Mouse (Mus musculus) T-helper 1 cell (primary cell): ENCODE data around the gene Mettl25.

Source experiments
- in situ Hi-C: fragments of 300-600 bp; cut with MboI, MseI; formaldehyde crosslinking; loops from one replicate; pipeline ENCODE4 v1.15.1; 2025; ENCODE audit warnings: high pct_unique_total_duplicates

The Mettl25 gene

DNA sequence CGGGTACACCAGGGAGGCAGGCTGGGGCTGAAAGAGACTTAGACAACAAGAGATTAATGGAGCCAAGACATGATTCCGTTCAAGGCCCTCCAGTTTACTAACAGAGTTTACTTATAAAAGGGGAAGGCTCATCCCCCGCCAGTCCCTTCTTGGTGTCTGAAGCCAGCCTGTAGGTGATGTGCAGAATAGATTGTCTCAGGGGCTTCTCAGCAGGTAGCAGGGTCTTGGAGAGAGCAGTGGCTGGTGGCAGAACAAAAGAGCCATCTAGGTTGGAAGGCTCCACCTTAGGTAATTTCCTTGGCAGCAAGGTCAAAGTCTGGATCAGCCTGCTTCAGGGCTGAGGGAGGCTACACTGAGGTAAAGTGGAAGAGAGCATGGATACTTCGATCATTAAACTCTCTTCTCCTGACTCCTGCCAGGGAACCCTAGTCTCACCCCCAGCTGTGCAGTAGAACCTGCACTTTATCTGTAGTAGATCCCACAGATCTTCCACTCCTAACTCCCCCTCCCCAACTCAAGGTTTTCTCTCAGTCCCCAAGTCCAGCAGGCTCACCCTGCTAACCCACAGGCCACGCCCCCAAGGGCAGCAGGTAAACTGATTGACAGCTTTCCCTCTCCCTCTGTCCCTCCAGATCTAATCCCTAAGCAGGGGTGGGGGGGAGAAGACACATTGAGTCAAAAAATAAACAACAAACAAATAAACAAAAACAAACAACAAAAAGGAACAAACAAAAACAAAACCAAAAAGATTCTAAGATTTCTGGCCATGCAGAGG is 87.2 kb downstream of the Mettl25 start:
- in situ Hi-C loops: no loop called here

DNA sequence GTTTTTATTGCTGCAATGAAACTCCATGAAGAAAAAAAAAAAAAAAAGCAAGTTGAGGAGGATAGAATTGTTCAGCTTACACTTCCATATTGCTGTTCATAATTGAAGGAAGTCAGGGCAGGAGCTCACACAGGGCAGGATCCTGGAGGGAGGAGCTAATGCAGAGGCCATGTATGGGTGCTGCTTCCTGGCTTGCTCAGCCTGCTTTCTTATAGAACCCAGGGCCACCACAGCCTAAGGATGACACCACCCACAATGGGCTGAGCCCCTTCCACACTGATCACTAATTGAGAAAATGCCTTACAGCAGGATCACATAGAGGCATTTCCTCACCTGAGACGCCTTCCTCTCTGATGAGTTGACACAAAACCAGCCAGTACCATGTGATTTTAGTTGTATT is 95.2 kb downstream of the Mettl25 start:
- in situ Hi-C loops: no loop called here

- in situ Hi-C loops: no loop called here
Measured at GRCm38 (mm10) chr10:105741736-105742135, 99.4 kb downstream of the Mettl25 start.

DNA sequence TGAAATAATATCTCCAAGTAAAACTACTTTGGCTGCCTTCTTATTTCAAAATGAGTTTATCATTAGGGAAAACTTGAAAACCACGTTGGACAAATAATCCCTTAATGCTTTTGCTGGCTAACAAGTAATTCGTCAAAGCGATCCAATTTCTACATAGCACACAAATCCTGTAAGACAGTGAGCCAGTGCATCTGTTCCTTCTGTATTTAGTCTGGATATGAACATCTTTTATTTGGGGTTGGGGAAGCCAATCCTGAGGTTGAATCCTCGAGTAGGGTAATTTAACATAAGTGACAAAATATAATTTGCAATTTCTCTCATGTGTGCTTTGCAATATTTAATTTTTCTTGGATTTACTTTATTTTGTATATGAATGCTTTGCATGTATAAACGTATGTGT is 102.2 kb downstream of the Mettl25 start:
- in situ Hi-C loops: no loop called here

DNA sequence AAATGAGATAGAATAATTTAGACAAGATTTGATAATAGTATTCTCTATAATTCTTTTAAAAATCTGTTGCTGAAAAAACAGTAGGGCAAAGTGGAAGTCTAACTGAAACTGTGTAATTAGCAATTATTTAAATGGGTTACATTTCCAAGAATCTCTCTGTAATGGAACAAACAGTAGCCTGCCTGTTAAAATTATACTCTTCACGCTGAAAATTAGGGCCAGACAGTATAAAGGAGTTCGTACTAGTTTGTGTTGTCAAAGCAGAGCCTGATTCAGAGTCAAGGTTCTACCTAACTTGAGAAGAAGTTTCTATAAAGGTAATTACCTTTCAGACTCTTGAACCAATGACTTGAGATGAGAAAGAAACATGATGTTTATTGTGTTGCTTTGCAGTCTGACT is 113.4 kb downstream of the Mettl25 start:
- in situ Hi-C loops: no loop called here

DNA sequence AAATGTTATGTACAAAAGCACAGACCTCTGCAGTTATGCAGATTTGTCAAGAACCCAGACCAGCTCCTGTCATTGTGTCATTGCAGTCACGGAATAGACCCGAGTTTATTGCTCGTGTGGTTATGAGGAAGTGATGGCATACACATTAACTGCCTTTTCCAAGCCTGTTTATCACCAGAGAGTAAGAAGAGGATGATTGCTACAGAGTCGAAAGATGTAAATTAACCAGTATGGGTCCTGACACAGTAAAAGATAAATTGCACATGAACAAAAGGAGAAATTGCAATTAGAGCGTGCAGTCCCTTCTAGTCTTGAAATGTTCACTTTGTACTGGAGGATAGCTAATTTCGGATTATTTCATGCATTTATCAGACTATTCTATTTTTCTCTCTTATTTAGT is 113.8 kb downstream of the Mettl25 start:
- in situ Hi-C loops: no loop called here

DNA sequence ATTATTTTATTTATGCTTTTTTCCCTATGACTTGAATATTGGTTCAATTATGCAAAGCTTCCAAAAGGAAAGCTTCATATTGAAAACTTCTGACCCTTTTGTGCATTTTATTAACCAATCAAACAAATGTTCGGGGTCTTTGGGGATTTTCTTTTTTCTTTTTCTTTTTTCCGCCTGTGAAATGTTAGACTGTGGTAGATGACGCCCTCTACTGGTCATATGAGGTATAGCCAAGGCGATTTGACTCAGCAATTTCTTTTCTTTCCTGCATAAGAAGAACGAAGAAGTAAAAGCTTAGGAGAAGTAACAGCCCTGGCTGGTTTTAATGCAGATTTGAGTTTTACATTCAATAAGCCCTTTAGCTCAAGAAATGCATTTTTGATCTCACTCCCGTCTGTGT is 126.3 kb downstream of the Mettl25 start:
- in situ Hi-C loops: no loop called here

- in situ Hi-C loops: no loop called here
Measured at GRCm38 (mm10) chr10:105714366-105714765, 126.8 kb downstream of the Mettl25 start.

DNA sequence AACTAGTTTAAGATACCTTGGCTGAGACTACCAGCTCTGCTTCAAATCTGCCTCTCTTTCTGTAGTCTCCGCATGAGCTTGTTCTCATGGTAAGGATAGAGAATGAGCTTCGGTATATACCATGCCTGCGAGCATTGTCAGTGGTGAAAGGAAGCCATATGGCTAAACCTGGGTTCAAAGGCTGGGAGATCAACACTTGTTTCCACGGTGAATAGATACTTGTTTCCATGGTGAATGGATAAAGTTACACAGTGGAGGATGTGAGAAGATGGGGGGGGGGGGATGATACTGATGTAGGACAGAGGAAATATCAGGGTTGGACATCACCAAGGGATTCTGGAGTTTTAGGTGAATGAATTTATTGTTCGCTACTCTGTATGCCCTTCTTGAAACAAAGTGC is 128.0 kb downstream of the Mettl25 start:
- in situ Hi-C loops: no loop called here
